Mouse (Mus musculus) activated CD4-positive, CD25-positive, alpha-beta regulatory T cell (primary cell): ENCODE data around the gene Gm6408. TPM values are rescaled to one million over a fixed set of nuclear protein-coding genes. Genes with fewer than 3 reads are reported as not detected.

Experiments used
- polyA plus RNA-seq, 2 experiments: library from polyadenylated mRNA; unstranded; fragments of 100-300 nt; shearing (Covaris generic); gene quantifications; one replicate each; pipeline ENCODE4 v1.2.1; 2017

The Gm6408 gene
- not detected for polyA plus RNA-seq

DNA sequence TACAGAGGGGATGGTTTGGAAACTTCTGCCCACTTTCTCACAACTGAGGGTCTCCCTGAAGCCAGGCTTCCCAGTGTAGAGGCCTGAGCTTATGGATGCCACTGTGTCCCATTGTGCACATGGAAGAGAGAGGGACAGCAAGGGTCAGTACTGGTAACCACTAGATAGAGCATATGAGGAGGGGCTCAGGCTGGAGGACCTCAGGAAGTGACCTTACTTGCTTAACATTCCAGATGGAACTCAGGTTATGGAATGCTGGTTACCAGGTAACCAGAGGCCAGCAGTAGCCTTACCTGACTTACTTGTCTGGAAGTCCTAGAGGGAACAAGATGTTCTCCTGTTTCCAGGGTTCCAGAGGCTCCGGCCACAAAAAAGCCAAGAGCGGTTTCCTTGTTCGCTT is at the start of gene Gm6408:
TSS of gene Gm6408 (plus strand) at position 301 of the 400 bp plus-strand sequence.

DNA sequence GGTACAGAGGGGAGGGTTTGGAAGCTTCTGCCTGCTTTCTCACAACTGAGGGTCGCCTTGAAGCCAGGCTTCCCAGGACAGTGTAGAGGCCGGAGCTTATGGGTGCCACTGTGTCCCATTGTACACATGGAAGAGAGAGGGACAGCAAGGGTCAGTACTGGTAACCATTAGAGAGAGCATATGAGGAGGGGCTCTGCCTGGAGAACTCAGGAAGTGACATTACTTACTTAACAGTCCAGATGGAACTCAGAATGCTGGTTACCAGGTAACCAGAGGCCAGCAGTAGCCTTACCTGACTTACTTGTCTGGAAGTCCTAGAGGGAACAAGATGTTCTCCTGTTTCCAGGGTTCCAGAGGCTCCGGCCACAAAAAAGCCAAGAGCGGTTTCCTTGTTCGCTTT is 9.3 kb downstream of the Gm6408 start, which contains the start of gene Gm6370:
TSS of gene Gm6370 (plus strand) at position 301 of the 400 bp plus-strand sequence.

DNA sequence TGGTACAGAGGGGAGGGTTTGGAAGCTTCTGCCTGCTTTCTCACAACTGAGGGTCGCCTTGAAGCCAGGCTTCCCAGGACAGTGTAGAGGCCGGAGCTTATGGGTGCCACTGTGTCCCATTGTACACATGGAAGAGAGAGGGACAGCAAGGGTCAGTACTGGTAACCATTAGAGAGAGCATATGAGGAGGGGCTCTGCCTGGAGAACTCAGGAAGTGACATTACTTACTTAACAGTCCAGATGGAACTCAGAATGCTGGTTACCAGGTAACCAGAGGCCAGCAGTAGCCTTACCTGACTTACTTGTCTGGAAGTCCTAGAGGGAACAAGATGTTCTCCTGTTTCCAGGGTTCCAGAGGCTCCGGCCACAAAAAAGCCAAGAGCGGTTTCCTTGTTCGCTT is 20.3 kb downstream of the Gm6408 start, which contains the start of gene 4930449I24Rik:
TSS of gene 4930449I24Rik (plus strand) at position 301 of the 400 bp plus-strand sequence.

DNA sequence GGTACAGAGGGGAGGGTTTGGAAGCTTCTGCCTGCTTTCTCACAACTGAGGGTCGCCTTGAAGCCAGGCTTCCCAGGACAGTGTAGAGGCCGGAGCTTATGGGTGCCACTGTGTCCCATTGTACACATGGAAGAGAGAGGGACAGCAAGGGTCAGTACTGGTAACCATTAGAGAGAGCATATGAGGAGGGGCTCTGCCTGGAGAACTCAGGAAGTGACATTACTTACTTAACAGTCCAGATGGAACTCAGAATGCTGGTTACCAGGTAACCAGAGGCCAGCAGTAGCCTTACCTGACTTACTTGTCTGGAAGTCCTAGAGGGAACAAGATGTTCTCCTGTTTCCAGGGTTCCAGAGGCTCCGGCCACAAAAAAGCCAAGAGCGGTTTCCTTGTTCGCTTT is 32.1 kb downstream of the Gm6408 start, which contains the start of gene Gm3402:
TSS of gene Gm3402 (plus strand) at position 301 of the 400 bp plus-strand sequence.

DNA sequence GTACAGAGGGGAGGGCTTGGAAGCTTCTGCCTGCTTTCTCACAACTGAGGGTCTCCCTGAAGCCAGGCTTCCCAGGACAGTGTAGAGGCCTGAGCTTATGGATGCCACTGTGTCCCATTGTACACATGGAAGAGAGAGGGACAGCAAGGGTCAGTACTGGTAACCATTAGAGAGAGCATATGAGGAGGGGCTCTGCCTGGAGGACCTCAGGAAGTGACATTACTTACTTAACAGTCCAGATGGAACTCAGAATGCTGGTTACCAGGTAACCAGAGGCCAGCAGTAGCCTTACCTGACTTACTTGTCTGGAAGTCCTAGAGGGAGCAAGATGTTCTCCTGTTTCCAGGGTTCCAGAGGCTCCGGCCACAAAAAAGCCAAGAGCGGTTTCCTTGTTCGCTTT is 43.7 kb downstream of the Gm6408 start, which contains the start of gene Gm3404:
TSS of gene Gm3404 (plus strand) at position 301 of the 400 bp plus-strand sequence.

Other genes starting within 250 kb of the Gm6408 start
- gene Wasf3, start 97.0 kb upstream of the Gm6408 start, polyA plus RNA-seq: not detected
- gene Gm6370, start 9.4 kb downstream of the Gm6408 start, polyA plus RNA-seq: not detected
- under 1 TPM in 1 of 2 experiments, not detected in 1; 0.18 TPM for gene 4930449I24Rik, start 20.4 kb downstream of the Gm6408 start, polyA plus RNA-seq
- gene Gm3402, start 32.2 kb downstream of the Gm6408 start, polyA plus RNA-seq: not detected
- under 1 TPM in 1 of 2 experiments, not detected in 1; 0.52 TPM for gene Gm3404, start 43.8 kb downstream of the Gm6408 start, polyA plus RNA-seq
- gene Gm3409, start 55.7 kb downstream of the Gm6408 start, polyA plus RNA-seq: not detected
- gene Gm3415, start 74.2 kb downstream of the Gm6408 start, polyA plus RNA-seq: not detected
- not detected for gene Gpr12, start 103.3 kb downstream of the Gm6408 start, polyA plus RNA-seq